Mouse (Mus musculus) limb, embryonic 10.5 days (tissue): Measurements from ENCODE around the gene Anp32e. TPM values are rescaled to one million over a fixed set of nuclear protein-coding genes. Genes with fewer than 3 reads are reported as not detected.
"Not testable (repeated sequence)": the region's sequence is repeated elsewhere in the genome, so short reads cannot be mapped to it uniquely, and the experiment has no call there.

Experiments
- DNase-seq: peaks from one replicate; pipeline ENCODE4 v3.0.0-alpha.2; 2017; ENCODE audit warnings: low spot score
- H3K27ac ChIP-seq: fragments of 300-500 bp; sonication (generic); 2 replicates; pipeline ENCODE4 v1.5.1; 2016; ENCODE audit warnings: mild to moderate bottlenecking
- H3K27me3 ChIP-seq: fragments of 300-500 bp; sonication (generic); 2 replicates; pipeline ENCODE4 v1.6.1; 2016; ENCODE audit warnings: low read depth, mild to moderate bottlenecking; ENCODE audit not compliant: poor library complexity, severe bottlenecking
- H3K36me3 ChIP-seq: fragments of 300-500 bp; sonication (generic); 2 replicates; pipeline ENCODE4 v1.6.1; 2016; ENCODE audit warnings: mild to moderate bottlenecking, moderate library complexity
- H3K4me1 ChIP-seq: fragments of 300-500 bp; sonication (generic); 2 replicates; pipeline ENCODE4 v1.6.1; 2016
- H3K4me3 ChIP-seq: fragments of 300-500 bp; sonication (generic); 2 replicates; pipeline ENCODE4 v1.5.1; 2016; ENCODE audit warnings: mild to moderate bottlenecking, moderate library complexity
- H3K9me3 ChIP-seq: fragments of 300-500 bp; sonication (generic); replicated peaks from 2 replicates; pipeline ENCODE4 v1.6.1; 2016; ENCODE audit warnings: mild to moderate bottlenecking
- WGBS: fragments of 180-500 bp; shearing (Covaris S2); methylation state at CpG from one replicate; pipeline ENCODE4 v1.1.7; 2016; 5-methylcytosine and 5-hydroxymethylcytosine counted together
- polyA plus RNA-seq: library from polyadenylated mRNA; unstranded; fragments of >200 nt; fragmentation: Nextera tagmentation; extraction: Ambion mirVana; gene quantifications from 2 replicates; pipeline ENCODE4 v1.2.1, GENCODE M21; 2016

Anp32e gene
- polyA plus RNA-seq, 1 experiment from 2014 or later = 367 TPM

DNA sequence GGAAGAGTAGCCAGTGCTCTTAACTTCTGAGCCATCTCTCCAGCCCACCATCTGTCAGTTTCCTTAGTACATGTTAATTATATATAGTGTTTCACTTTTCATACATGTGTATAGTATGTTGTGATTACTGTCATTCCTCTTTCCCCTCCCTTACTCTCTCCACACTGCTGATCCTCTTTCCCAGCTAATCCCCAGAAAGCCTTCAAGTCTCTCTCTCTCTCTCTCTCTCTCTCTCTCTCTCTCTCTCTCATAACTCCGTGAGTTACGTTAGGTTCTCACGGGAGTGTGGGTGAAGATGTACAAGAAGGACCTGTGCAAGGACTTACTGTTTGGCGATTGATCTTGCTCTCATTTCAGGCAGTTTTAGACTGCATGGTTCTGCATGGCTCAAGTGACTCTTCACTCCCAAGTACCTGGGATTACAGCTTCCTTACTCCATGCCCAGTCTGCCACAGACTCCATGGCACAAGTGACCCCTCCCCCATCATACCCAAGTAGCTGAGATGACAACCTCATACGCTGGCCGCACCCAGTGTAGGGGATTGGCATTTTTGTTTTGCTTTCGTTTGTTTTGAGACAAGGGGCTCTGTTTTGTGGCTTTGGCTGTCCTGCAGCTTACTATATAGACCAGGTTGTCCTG is 4.2 kb downstream of the Anp32e start:
- Histone ChIP-seq H3K27me3 (no peaks in the 10 kb centered on the region), H3K4me3 (no peak overlapping the region), H3K36me3 (peaks cover 63% of the 10 kb centered on the region), H3K9me3 (no peaks in the 10 kb centered on the region), H3K27ac (no peak overlapping the region), H3K4me1 (peaks cover 10% of the 10 kb centered on the region; the same call in 1 of the 2 replicates)
- WGBS = 95% methylated on average over 7 of the region's 7 CpGs
- no peak for DNase-seq

DNA sequence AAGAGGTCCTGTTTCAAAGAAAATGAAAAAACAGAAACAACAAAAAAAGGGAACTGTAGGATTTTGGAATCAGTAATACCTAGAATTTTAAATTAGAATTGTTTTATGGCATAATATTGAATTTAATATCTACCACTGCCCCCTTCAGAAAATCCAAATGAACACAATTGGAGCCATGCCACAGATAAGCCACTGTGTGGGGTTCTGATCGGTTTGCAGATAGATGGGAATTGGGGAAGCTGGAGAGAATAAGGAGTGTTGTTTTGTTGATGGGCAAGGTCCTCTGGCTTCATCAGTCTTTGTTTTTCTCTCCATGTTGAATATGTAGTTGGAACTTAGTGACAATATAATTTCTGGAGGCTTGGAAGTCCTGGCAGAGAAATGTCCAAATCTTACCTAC is 5.4 kb downstream of the Anp32e start:
- Histone ChIP-seq H3K4me1 (peaks cover 6% of the 10 kb centered on the region; the same call in 1 of the 2 replicates), H3K9me3 (no peaks in the 10 kb centered on the region), H3K27ac (no peak overlapping the region), H3K36me3 (peaks cover 75% of the 10 kb centered on the region), H3K27me3 (no peaks in the 10 kb centered on the region), H3K4me3 (no peak overlapping the region)
- WGBS = 96% methylated on average over 1 of the region's 1 CpGs
- DNase-seq = no peak

GRCm38 (mm10) chr3:95938217-95938616 is 9.2 kb downstream of the Anp32e start:
- no peaks in the 10 kb centered on the region for H3K4me1 ChIP-seq
- H3K4me3 ChIP-seq = no peak overlapping the region
- H3K27ac ChIP-seq = no peak overlapping the region
- no peaks in the 10 kb centered on the region for H3K27me3 ChIP-seq
- peaks cover 99% of the 10 kb centered on the region for H3K36me3 ChIP-seq
- 97% methylated on average over 8 of the region's 8 CpGs for WGBS
- no peak for DNase-seq
- no peaks in the 10 kb centered on the region for H3K9me3 ChIP-seq

DNA sequence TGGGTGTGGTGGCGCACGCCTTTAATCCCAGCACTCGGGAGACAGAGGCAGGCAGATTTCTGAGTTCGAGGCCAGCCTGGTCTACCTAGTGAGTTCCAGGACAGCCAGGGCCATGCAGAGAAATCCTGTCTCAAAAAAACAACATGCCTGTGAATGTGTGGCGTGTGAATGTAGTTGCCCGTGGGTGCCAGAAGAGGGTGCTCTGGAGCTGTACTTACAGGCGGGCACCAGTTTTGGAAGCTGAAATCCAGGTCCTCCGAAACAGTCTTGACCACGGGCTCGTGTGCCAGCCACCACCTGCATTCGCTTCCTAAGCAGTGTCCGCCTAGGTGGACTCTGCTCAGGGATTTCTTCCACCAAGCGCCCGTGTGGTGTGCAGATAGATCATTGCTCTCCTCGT is 9.8 kb downstream of the Anp32e start:
- no peaks in the 10 kb centered on the region for H3K9me3 ChIP-seq
- H3K27me3 ChIP-seq = no peaks in the 10 kb centered on the region
- peak; percentile 41 for DNase-seq
- peaks cover 99% of the 10 kb centered on the region for H3K36me3 ChIP-seq
- no peak overlapping the region for H3K4me3 ChIP-seq
- no peak overlapping the region for H3K27ac ChIP-seq
- no peaks in the 10 kb centered on the region for H3K4me1 ChIP-seq
- WGBS = 95% methylated on average over 15 of the region's 15 CpGs

DNA sequence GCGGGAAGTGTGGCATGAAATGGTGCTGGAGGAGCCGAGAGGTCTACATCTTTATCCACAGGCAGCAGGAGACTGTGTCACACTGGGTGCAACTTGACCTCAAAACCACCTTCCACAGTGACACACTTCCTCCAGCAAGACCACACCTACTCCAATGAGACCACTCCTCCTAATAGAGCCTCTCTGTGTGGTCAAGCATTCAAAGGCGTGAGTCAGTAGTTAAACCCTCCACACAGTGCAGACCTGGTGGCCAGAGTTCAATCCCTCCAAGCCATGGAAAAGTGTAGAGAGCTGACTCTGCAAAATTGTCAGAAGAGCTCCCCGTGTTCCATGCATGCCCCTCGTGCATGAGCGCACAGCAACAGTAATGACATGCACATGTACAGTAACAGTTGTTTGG is 13.7 kb downstream of the Anp32e start:
- Histone ChIP-seq H3K27me3 (no peaks in the 10 kb centered on the region), H3K4me1 (no peaks in the 10 kb centered on the region), H3K4me3 (no peak overlapping the region), H3K27ac (no peak overlapping the region), H3K9me3 (no peaks in the 10 kb centered on the region), H3K36me3 (peaks cover 98% of the 10 kb centered on the region)
- DNase-seq = no peak
- 92% methylated on average over 6 of the region's 6 CpGs for WGBS

DNA sequence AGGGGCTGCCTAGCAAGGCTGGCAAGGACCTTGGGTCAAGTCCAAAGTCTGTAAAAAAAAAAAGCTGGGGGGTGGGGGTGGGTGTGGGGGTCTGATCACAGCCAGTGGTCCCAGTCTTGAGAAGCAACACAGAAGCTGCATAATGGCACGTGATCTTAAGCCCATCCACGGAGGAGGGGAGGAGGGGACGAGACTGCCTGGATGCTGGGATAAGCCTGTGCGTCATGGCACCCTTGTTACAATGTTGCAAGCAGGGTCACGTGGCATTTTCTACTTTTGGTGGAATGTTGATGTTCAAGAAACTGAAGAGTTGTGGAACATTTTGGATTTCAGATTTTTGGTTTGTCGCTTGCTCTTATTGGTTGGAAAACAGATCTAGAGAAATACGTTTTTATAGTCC is 14.2 kb downstream of the Anp32e start:
- H3K9me3 ChIP-seq = no peaks in the 10 kb centered on the region
- WGBS = 99% methylated on average over 7 of the region's 7 CpGs
- H3K27me3 ChIP-seq = no peaks in the 10 kb centered on the region
- no peaks in the 10 kb centered on the region for H3K4me1 ChIP-seq
- no peak for DNase-seq
- no peak overlapping the region for H3K27ac ChIP-seq
- H3K36me3 ChIP-seq = peaks cover 98% of the 10 kb centered on the region
- no peak overlapping the region for H3K4me3 ChIP-seq

DNA sequence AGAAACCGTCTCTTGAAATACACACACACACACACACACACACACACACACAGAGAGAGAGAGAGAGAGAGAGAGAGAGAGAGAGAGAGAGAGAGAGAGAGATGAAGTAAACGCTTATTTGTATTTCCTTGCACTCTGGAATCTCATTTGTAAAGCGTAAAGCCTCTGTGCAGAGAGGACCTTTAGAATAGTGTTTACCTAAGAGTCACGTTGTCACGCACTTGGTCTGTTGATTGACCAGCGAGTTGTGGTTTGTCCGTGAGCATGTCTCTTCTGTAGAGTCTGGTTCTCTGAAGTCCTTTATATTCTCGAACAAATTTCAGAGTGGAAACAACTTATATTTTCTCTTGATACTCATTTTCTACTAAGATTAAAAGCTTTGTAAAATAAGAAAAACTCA is 15.7 kb downstream of the Anp32e start:
- H3K4me3 ChIP-seq = no peak overlapping the region
- no peaks in the 10 kb centered on the region for H3K9me3 ChIP-seq
- DNase-seq = no peak
- no peaks in the 10 kb centered on the region for H3K4me1 ChIP-seq
- no peaks in the 10 kb centered on the region for H3K27me3 ChIP-seq
- WGBS = 93% methylated on average over 8 of the region's 8 CpGs
- no peak overlapping the region for H3K27ac ChIP-seq
- peaks cover 93% of the 10 kb centered on the region for H3K36me3 ChIP-seq

GRCm38 (mm10) chr3:95945731-95946240 is 16.7 kb downstream of the Anp32e start:
- H3K9me3 ChIP-seq = no peaks in the 10 kb centered on the region
- 0 out of 2 replicates have a peak, but pooled peaks cover 3% of the 10 kb centered on the region for H3K4me1 ChIP-seq
- no peak overlapping the region for H3K27ac ChIP-seq
- no peaks in the 10 kb centered on the region for H3K27me3 ChIP-seq
- no peak for DNase-seq
- whole genome bisulfite sequencing = 89% methylated on average over 14 of the region's 14 CpGs
- peaks cover 83% of the 10 kb centered on the region for H3K36me3 ChIP-seq
- H3K4me3 ChIP-seq = no peak overlapping the region

DNA sequence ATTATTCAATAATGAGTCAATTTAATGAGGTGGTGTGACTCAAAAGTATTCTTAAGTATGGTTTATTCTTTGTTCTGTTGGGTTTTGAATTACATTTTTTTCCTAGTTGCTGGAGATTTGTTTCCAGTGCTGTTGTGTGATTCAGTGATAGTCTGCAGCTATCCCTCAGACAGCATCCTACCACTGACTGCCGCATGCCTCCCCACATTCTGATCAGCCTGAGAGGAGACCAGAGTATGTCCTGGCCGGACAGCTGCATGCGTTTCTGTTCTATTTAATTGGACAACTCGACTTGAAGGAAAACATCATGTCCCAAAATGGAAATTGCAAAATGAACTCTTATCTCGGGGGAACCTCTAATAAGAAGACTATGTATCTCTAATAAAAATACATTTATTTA is 19.3 kb downstream of the Anp32e start:
- peaks cover 57% of the 10 kb centered on the region for H3K36me3 ChIP-seq
- no peaks in the 10 kb centered on the region for H3K9me3 ChIP-seq
- H3K4me3 ChIP-seq = no peak overlapping the region
- 89% methylated on average over 5 of the region's 5 CpGs for WGBS
- no peak overlapping the region for H3K27ac ChIP-seq
- no peak for DNase-seq
- no peaks in the 10 kb centered on the region for H3K27me3 ChIP-seq
- H3K4me1 ChIP-seq = 0 out of 2 replicates have a peak, but pooled peaks cover 3% of the 10 kb centered on the region

DNA sequence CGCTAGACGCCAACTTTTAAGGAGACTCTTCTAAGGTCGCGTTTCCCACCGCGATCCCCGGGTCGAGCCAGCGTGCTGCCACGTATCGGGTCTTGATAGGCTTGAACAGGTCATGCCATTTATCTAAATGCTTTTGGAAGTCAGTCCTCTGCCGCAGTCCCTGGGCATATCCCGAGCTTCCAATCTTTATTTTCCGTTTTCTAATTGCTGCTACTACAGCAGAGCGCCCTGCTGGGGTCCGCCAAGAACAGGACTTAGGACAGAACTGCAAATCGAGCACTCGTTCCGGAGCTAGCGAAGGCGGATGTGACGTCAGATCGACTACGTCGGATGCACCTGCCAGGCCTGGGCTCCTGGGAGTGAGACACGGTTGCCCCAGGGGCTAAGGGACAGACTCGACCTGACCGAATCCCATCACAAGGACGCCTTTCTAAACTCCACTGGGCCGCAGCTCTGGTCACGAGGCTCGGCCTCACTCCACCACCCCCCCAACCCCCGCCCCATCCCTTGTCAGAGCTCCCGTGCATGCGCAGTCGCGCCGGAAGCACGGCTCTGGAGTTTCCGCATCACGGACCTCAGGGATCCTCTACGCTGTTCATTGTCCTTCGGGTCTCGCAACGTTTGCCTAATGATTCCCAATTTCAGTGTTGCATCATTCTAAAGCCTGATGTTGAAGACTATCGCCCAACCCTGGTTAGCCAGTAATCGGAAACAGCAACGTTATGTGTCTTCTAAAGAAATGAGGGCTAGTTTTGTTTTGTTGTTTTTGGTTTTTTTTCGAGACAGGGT is 21.9 kb downstream of the Anp32e start:
- Histone ChIP-seq H3K27me3 (no peaks in the 10 kb centered on the region), H3K27ac (peak overlapping the region; percentile 89), H3K36me3 (peaks cover 31% of the 10 kb centered on the region), H3K4me1 (0 out of 2 replicates have a peak, but pooled peaks cover 3% of the 10 kb centered on the region), H3K4me3 (peak overlapping the region; percentile 65), H3K9me3 (no peaks in the 10 kb centered on the region)
- WGBS = 2% methylated on average over 49 of the region's 49 CpGs
- peak; percentile 92 for DNase-seq

DNA sequence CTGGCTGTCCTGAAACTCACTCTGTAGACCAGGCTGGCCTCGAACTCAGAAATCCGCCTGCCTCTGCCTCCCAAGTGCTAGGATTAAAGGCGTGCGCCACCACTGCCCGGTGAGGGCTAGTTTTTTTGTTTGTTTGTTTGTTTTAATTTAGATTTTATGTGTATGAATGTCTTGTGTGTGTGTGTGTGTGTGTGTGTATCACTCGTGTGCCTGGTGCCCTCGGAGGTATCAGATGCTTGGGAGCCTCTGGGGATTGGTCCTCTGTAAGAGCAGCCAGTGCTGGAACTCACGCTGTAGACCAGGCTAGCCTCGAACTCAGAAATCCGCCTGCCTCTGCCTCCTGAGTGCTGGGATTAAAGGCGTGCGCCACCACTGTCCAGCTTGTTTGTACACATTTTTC is 22.5 kb downstream of the Anp32e start:
- DNase-seq, H3K9me3 ChIP-seq, H3K4me1 ChIP-seq, H3K27me3 ChIP-seq: not testable (repeated sequence)
- Histone ChIP-seq H3K4me3 (peak overlapping the region; percentile 65), H3K27ac (peak overlapping the region; percentile 89), H3K36me3 (peaks cover 25% of the 10 kb centered on the region)
- WGBS = 77% methylated on average over 12 of the region's 12 CpGs

GRCm38 (mm10) chr3:95953023-95953422 is 24.0 kb downstream of the Anp32e start:
- Histone ChIP-seq H3K4me3 (no peak overlapping the region), H3K36me3 (peaks cover 12% of the 10 kb centered on the region), H3K4me1 (0 out of 2 replicates have a peak, but pooled peaks cover 3% of the 10 kb centered on the region), H3K27me3 (no peaks in the 10 kb centered on the region), H3K27ac (no peak overlapping the region), H3K9me3 (no peaks in the 10 kb centered on the region)
- no peak for DNase-seq

- no peak overlapping the region for H3K27ac ChIP-seq
- H3K4me1 ChIP-seq = 0 out of 2 replicates have a peak, but pooled peaks cover 3% of the 10 kb centered on the region
- H3K4me3 ChIP-seq = no peak overlapping the region
Measured at GRCm38 (mm10) chr3:95953522-95953921, 24.5 kb downstream of the Anp32e start.

More at GRCm38 (mm10) chr3:95953522-95953921, 24.5 kb downstream of the Anp32e start:
- WGBS = 84% methylated on average over 3 of the region's 3 CpGs
- H3K9me3 ChIP-seq = no peaks in the 10 kb centered on the region
- DNase-seq = no peak
- peaks cover 7% of the 10 kb centered on the region for H3K36me3 ChIP-seq
- H3K27me3 ChIP-seq = no peaks in the 10 kb centered on the region
